ENCODE assay signal across 19 mouse cellular contexts in the genomic region with DNA sequence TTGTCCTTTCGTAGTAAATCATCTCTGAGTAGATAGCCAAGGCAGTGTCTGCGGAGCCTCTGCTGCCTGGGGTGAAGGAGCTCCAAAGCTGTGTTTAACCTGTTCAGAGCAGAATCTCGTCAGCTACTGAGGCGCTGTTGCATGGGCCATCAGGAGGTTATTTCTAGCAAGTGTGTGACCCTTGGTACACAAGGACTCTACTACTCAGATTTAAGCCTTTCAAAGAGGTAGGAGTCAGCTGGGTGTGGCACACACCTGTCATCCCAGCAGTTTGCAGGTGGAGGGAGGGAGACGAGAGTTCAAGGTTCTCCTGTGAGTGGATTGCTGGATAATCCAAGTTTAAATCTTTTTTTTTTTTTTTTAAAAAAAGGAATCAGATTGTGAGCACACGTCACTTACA. TPM values are rescaled to one million over a fixed set of nuclear protein-coding genes. Genes with fewer than 3 reads are reported as not detected.
DNase-seq lines count a peak whose midpoint lies in the region; ATAC-seq and TF ChIP-seq lines count a peak whose summit lies in the region.
"Had no signal": no experiment of that assay in that cellular context is flagged by ENCODE, and none has a peak within 500 bp of the region (broad histone marks: within the 10 kb centered on the region; RNA-seq: fewer than 3 reads in every experiment).

No protein-coding gene starts in this region.

- no peak for ATAC-seq in midbrain, embryonic 11.5 days (ENCODE audit: low FRiP score)
- ATAC-seq in midbrain, embryonic 13.5 days, result no peak
- ATAC-seq in intestine, postnatal 0 days, result peak; percentile 50
- ATAC-seq in stomach, postnatal 0 days (ENCODE audit: low FRiP score, low TSS enrichment), result no peak
- ATAC-seq: forebrain, embryonic 13.5 days; hindbrain, embryonic 16.5 days had no signal

- H3K9ac ChIP-seq in midbrain, embryonic 11.5 days (ENCODE audit: low read length), result no peak overlapping the region
- H3K9ac ChIP-seq in midbrain, embryonic 13.5 days (replicated peaks), result no peak overlapping the region
- H3K9ac ChIP-seq in intestine, postnatal 0 days (ENCODE audit: low read depth, low read length), result no peak overlapping the region
- no peak overlapping the region for H3K9ac ChIP-seq in stomach, postnatal 0 days (ENCODE audit: low read length)
- H3K9ac ChIP-seq: embryonic facial prominence, embryonic 12.5 days; forebrain, embryonic 13.5 days; heart, embryonic 13.5 days; hindbrain, embryonic 12.5 days had no signal

- no peak for TF ChIP-seq CTCF in intestine, postnatal 0 days (IDR thresholded peaks at IDR 0.05; ENCODE audit: low read depth)
- TF ChIP-seq CTCF in stomach, postnatal 0 days (IDR thresholded peaks at IDR 0.05; ENCODE audit: low read depth), result no peak

- no peaks in the 10 kb centered on the region; the same call in 1 of the 2 replicates for H3K36me3 ChIP-seq in midbrain, embryonic 11.5 days (ENCODE audit: control insufficient read depth, insufficient read depth, low read length)
- peaks cover 5% of the 10 kb centered on the region; the same call in 1 of the 2 replicates for H3K36me3 ChIP-seq in midbrain, embryonic 13.5 days
- H3K36me3 ChIP-seq in intestine, postnatal 0 days (ENCODE audit: control insufficient read depth, insufficient read depth), result peaks cover 3% of the 10 kb centered on the region; the same call in 1 of the 2 replicates
- H3K36me3 ChIP-seq in stomach, postnatal 0 days (ENCODE audit: control insufficient read depth, insufficient read depth, low read length), result no peaks in the 10 kb centered on the region

- H3K27me3 ChIP-seq in midbrain, embryonic 11.5 days (ENCODE audit: control insufficient read depth, insufficient read depth, low read length), result no peaks in the 10 kb centered on the region
- H3K27me3 ChIP-seq in midbrain, embryonic 13.5 days, result no peaks in the 10 kb centered on the region
- no peaks in the 10 kb centered on the region for H3K27me3 ChIP-seq in intestine, postnatal 0 days (replicated peaks; ENCODE audit: control insufficient read depth, insufficient read depth, low read length)
- H3K27me3 ChIP-seq in stomach, postnatal 0 days (ENCODE audit: control insufficient read depth, insufficient read depth, low read length), result no peaks in the 10 kb centered on the region
- H3K27me3 ChIP-seq: embryonic facial prominence, embryonic 12.5 days; forebrain, embryonic 13.5 days; heart, embryonic 13.5 days; hindbrain, embryonic 12.5 days had no signal

- peak; percentile 8 for DNase-seq in midbrain, embryonic 11.5 days (ENCODE audit: low spot score, missing footprints)
- no peak for DNase-seq in stomach, postnatal 0 days (ENCODE audit: low spot score)
- DNase-seq in adrenal gland, postnatal 14 days, result no peak
- DNase-seq in urinary bladder, postnatal 4 days (ENCODE audit: low spot score in 2 of 2), result no peak
- no peak for DNase-seq in lung, postnatal 25 days (ENCODE audit: low spot score)
- DNase-seq: adrenal gland, adult 8-10 months; cerebellum, adult 11 months; cerebellum, adult 8-10 months; cerebellum, postnatal 25 days; gastrocnemius, adult 2 months; gastrocnemius, postnatal 25 days; heart, postnatal 4 days had no signal

- peaks cover 13% of the 10 kb centered on the region for H3K4me1 ChIP-seq in midbrain, embryonic 11.5 days (ENCODE audit: control insufficient read depth, insufficient read depth, low read length)
- H3K4me1 ChIP-seq in midbrain, embryonic 13.5 days (replicated peaks), result peaks cover 26% of the 10 kb centered on the region
- H3K4me1 ChIP-seq in intestine, postnatal 0 days (replicated peaks; ENCODE audit: control insufficient read depth, insufficient read depth, low read length), result peaks cover 15% of the 10 kb centered on the region
- peaks cover 3% of the 10 kb centered on the region for H3K4me1 ChIP-seq in stomach, postnatal 0 days (replicated peaks; ENCODE audit: control insufficient read depth, insufficient read depth)

- H3K4me2 ChIP-seq in midbrain, embryonic 11.5 days, result no peak overlapping the region
- H3K4me2 ChIP-seq in midbrain, embryonic 13.5 days (replicated peaks), result no peak overlapping the region
- H3K4me2 ChIP-seq in intestine, postnatal 0 days (replicated peaks; ENCODE audit: low read depth), result no peak overlapping the region
- no peak overlapping the region for H3K4me2 ChIP-seq in stomach, postnatal 0 days (replicated peaks; ENCODE audit: low read depth)
- H3K4me2 ChIP-seq: embryonic facial prominence, embryonic 12.5 days; forebrain, embryonic 13.5 days; heart, embryonic 13.5 days; hindbrain, embryonic 12.5 days had no signal

- H3K9me3 ChIP-seq in midbrain, embryonic 11.5 days (ENCODE audit: control insufficient read depth, low read length), result no peaks in the 10 kb centered on the region
- H3K9me3 ChIP-seq in midbrain, embryonic 13.5 days, result no peaks in the 10 kb centered on the region
- H3K9me3 ChIP-seq in intestine, postnatal 0 days (ENCODE audit: control insufficient read depth), result no peaks in the 10 kb centered on the region
- no peaks in the 10 kb centered on the region for H3K9me3 ChIP-seq in stomach, postnatal 0 days (ENCODE audit: control insufficient read depth, low read length)
- H3K9me3 ChIP-seq: embryonic facial prominence, embryonic 12.5 days; forebrain, embryonic 13.5 days; heart, embryonic 13.5 days; hindbrain, embryonic 12.5 days had no signal

- TF ChIP-seq EP300 in stomach, postnatal 0 days (optimal IDR thresholded peaks at IDR 0.05), result no peak

- no peak overlapping the region for H3K4me3 ChIP-seq in midbrain, embryonic 11.5 days (ENCODE audit: low read depth, low read length)
- no peak overlapping the region for H3K4me3 ChIP-seq in midbrain, embryonic 13.5 days (replicated peaks)
- H3K4me3 ChIP-seq in intestine, postnatal 0 days (ENCODE audit: low read depth, low read length), result no peak overlapping the region
- no peak overlapping the region for H3K4me3 ChIP-seq in stomach, postnatal 0 days (ENCODE audit: low read depth, low read length)
- H3K4me3 ChIP-seq: embryonic facial prominence, embryonic 12.5 days; forebrain, embryonic 13.5 days; gastrocnemius, adult 2 months; heart, embryonic 13.5 days; hindbrain, embryonic 12.5 days had no signal

- H3K27ac ChIP-seq in midbrain, embryonic 11.5 days (ENCODE audit: low read depth, low read length), result no peak overlapping the region
- H3K27ac ChIP-seq in midbrain, embryonic 13.5 days, result no peak overlapping the region
- no peak overlapping the region for H3K27ac ChIP-seq in intestine, postnatal 0 days (ENCODE audit: low read depth, low read length)
- H3K27ac ChIP-seq in stomach, postnatal 0 days (replicated peaks), result 0 out of 2 replicates have a peak overlapping the region, but pooled peaks have one; percentile 40
- H3K27ac ChIP-seq: embryonic facial prominence, embryonic 12.5 days; forebrain, embryonic 13.5 days; gastrocnemius, adult 2 months; heart, embryonic 13.5 days; hindbrain, embryonic 12.5 days had no signal

- WGBS in midbrain, embryonic 11.5 days, result 92% methylated on average over 6 of the region's 6 CpGs
- 85% methylated on average over 6 of the region's 6 CpGs for WGBS in midbrain, embryonic 13.5 days
- WGBS in intestine, postnatal 0 days, result 36% methylated on average over 6 of the region's 6 CpGs
- WGBS in stomach, postnatal 0 days, result 62% methylated on average over 6 of the region's 6 CpGs

RNA-seq across cellular contexts. Expression of gene Sik3, which starts 7.4 kb away (rescaled TPM):
- polyA plus RNA-seq in midbrain, embryonic 11.5 days (2014; fragmentation: Nextera tagmentation; extraction: Ambion mirVana), result 8.7 and 8.9 TPM in 2 replicates
- 5.7 and 6.7 TPM in 2 replicates for polyA plus RNA-seq in midbrain, embryonic 13.5 days (2015; fragmentation: Nextera tagmentation; extraction: Ambion mirVana)
- polyA plus RNA-seq in intestine, postnatal 0 days (2015; fragmentation: Nextera tagmentation; extraction: Ambion mirVana), result 7.4 and 10.0 TPM in 2 replicates
- polyA plus RNA-seq in stomach, postnatal 0 days (2015; fragmentation: Nextera tagmentation; extraction: Ambion mirVana), result 6.6 and 6.8 TPM in 2 replicates
- 53.9 and 56.6 TPM in 2 replicates for total RNA-seq in adrenal gland, postnatal 14 days (2021)

RNA-seq across cellular contexts. Expression of gene Pafah1b2, which starts 7.5 kb away (rescaled TPM):
- 274 and 275 TPM in 2 replicates for polyA plus RNA-seq in midbrain, embryonic 11.5 days (2014; fragmentation: Nextera tagmentation; extraction: Ambion mirVana)
- polyA plus RNA-seq in midbrain, embryonic 13.5 days (2015; fragmentation: Nextera tagmentation; extraction: Ambion mirVana), result 303 and 305 TPM in 2 replicates
- polyA plus RNA-seq in intestine, postnatal 0 days (2015; fragmentation: Nextera tagmentation; extraction: Ambion mirVana), result 78.1 and 78.2 TPM in 2 replicates
- polyA plus RNA-seq in stomach, postnatal 0 days (2015; fragmentation: Nextera tagmentation; extraction: Ambion mirVana), result 70.8 and 79.0 TPM in 2 replicates
- 132 and 135 TPM in 2 replicates for total RNA-seq in adrenal gland, postnatal 14 days (2021)
